Mouse (Mus musculus) kidney, postnatal 4 days (tissue): ENCODE measurements at regions not wholly inside any gene's neighbourhood (a gene's known extent, or its start where the extent isn't known, plus 50 kb on each side); places are given as distances from the start of the nearest gene placed in this dataset.
"Not testable (repeated sequence)": the region's sequence is repeated elsewhere in the genome, so short reads cannot be mapped to it uniquely, and the experiment has no call there.

Source experiments
- DNase-seq, 2 experiments: peaks; one replicate each; pipeline ENCODE4 v3.0.0; 2021; ENCODE audit warnings: mixed read lengths in 2 of 2

DNA sequence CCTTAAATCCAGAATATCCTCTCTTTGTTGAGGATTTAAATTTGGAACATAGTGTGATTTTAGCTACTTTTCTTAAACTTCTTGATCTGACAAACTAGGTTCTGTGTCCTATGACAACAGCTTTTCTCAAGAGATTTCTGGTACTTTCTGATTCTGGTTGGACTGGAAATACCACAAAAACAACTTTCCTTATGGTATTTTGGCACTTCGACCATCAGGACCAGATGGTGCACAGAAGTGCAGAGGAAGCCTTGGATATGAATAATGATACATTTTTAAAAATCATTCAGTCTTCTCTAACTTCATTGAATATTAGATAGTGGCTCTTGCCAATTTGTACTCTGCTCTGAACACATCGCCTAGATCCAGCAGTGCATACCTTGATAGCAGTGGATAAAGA lies 303.8 kb upstream of the Flrt2 start:
- no peak for DNase-seq

DNA sequence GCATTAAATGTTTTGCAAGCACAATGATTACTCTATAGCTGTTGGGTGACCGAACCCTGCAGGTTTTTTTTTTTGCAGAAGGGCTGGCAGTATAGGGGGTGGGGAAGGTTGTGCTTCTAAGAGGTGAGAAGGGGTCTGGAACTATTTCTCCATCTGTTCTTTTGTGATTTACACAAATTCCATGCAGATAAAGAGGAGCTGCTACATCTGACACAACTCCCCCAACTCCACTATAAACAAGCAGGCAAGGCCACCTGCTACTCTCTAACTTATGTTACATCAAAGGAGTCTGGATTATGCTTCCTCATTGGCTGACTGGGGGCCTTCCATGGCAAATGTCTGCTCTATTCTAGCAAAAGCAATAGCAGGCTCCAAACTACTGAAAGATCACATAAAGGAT lies 299.2 kb upstream of the Flrt2 start:
- no peak for DNase-seq

DNA sequence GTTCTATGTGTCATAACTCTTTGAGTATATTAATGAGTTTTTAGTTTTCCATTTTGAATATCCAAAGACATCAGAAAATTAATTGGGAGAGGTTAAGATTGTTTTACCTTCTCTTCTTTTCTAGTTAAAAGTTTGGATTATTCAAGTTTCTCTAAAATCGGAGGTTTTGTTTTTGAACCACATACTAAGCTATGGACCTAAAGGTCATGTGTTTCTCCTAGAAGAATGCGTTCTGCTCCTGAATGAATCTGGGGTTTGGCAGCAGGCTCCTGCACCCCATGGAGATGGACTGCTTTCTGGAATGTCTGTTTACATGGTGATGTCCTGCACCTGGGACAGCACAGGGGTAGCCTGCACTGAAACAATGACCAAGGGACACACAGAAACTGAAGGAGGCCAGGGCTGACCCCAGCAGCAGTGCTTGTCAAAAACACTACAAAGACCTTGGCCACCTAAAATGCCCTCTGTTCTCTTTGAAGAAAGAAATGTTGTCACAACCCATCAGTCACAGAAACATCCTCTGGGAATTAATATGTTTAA lies 297.0 kb upstream of the Flrt2 start:
- no peak for DNase-seq

DNA sequence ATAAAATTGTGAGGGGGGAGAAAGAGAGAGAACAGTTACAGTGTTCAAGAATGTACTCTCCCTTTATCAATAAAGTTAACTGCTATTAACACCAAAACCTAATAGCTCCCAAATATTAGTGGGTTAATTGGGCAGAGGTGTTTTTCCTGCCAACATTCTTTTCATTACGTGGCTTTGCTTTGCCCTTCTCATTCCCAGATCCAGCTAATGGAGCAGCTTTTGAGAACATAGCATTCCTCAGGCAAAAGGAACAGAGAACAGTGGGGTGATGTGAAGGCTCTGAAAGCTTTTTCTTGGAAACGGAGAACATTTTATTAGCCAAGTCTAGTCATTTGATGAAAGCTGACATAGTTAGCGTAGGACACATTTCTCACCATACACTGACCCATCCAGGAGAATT lies 271.2 kb upstream of the Flrt2 start:
- no peak for DNase-seq

- no peak for DNase-seq
Observed at GRCm38 (mm10) chr12:95424739-95425138, 267.3 kb upstream of the Flrt2 start.

DNA sequence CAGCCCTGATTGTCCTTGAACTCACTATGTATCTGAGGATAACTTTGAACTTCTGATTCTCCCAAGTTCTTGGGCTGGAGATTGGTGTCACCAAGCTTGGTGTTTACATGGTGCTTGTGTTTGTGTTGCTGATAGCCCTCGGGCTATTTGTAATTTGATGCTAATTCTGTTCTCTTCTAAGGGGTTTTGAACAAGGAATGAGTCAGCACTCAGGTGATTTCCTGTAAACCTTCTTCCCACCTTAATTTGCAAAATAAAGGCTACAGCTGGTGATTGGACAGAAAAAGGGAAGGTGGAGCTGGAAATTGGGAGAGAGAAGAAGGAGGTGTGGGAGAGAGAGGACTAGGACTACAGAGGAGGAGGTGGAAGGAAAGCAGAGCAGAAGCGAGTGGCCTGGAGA lies 254.8 kb upstream of the Flrt2 start:
- DNase-seq = no peak

GRCm38 (mm10) chr12:95457480-95457879 lies 234.5 kb upstream of the Flrt2 start:
- DNase-seq = no peak

DNA sequence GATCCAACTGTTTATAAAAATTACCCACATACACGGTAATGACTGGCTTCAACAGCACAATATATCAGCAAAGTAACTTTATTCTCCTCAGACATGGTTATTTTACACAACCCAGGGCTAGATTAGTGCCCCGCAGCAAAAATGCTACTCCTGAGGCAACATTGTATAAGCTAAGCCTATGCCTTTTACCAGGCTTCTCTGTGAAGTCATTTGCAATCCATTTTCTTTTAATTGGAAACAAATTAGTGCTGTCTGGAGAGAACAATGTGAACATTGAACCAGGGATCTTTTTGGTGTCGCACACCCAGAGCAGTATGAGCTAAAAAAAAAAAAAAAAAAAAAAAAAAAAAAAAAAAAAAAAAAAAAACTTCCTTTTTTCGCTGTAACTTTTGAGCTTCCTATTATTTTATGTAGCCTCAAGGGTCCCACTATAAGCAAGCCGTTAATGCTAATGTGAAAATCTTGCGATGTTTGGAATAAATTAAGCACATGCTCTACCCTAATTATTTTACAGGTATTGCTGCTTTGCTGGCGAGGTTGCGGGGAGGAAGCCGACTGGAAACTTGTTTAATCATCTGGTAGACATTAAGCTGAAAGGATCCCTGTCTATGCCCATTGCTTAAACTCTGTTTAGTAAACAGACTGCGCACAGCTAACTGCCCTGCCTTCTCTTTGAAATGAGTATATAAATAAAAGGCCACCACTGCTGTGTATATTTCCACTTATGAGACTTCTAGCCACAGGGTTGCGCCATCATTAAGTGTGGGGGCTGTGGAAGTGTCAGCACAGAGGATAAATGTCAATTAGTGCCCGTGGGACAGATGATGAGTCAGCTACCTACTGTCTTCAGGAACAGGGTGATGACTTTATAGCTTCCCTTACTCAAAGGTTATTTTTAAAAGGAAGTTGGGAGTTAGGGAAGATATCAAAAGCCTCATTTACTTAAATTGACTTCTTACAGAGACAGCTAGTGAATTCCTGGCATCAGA lies 225.2 kb upstream of the Flrt2 start:
- peak in 1 of 2 experiments; percentile 3 for DNase-seq

- no peak for DNase-seq
Observed at GRCm38 (mm10) chr12:95469897-95470296, 222.1 kb upstream of the Flrt2 start.

DNA sequence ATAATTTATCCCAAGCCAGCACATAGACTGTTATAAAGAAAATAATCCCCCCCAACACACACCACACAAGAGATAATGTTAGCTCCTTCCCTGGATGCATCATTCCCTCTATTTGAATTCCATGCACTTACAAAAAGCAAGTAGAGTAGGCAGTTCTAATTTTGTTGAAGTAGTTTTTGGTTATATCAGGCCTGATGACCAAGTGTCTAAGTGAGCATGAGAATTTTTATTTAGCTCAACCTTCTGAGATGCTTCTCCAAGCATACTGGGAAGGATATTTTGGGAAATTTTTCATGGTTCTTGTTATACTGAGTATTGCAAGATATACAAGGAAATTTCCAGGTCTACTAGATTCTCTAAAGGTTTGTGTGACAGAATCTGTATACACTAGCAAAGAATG lies 205.5 kb upstream of the Flrt2 start:
- DNase-seq = no peak

GRCm38 (mm10) chr12:95488371-95488770 lies 203.7 kb upstream of the Flrt2 start:
- DNase-seq = no peak

- DNase-seq = no peak
Observed at GRCm38 (mm10) chr12:95489374-95489773, 202.7 kb upstream of the Flrt2 start.

GRCm38 (mm10) chr12:95489848-95490247 lies 202.2 kb upstream of the Flrt2 start:
- no peak for DNase-seq

GRCm38 (mm10) chr12:95491806-95492436 lies 200.1 kb upstream of the Flrt2 start:
- not testable (repeated sequence) for DNase-seq

DNA sequence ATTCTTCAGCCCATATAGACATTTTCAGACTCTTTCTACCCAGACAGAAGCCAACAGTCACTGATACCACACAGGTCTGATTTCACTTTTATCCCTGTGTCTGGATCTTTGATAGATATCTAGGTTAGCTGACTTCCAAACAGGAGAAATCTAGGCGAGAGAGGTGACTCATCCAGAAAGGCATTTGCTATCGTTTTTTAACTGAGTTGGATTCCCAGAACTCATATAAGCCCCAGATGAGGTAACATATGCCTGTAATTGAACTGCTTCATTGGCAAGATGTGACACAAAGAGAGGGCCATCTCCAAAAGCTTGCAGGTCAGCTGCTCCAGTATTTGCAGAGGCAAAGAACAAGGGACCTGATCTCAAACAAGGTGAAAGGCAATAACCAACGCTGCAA lies 190.6 kb upstream of the Flrt2 start:
- DNase-seq = no peak

DNA sequence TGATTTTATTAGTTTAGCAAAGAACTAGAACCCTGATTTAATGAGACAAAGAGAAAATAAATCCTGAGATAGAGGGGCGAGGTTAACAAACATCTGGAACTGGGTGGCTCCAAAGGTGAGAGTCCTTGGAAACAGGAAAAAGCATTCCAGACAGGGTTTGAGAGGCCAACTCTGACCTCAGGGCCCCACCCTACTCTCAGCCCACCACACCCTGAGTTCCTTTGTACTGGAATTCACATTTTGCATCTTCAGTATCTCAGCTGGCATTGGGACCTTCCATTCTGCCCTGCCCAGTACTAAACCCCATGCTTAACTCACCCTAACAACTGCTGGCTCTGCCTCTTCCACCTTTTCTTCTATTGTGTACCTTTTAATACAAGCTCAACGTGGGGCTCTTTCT lies 172.0 kb upstream of the Flrt2 start:
- DNase-seq = no peak

GRCm38 (mm10) chr12:95522052-95522451 lies 170.0 kb upstream of the Flrt2 start:
- DNase-seq = no peak

DNA sequence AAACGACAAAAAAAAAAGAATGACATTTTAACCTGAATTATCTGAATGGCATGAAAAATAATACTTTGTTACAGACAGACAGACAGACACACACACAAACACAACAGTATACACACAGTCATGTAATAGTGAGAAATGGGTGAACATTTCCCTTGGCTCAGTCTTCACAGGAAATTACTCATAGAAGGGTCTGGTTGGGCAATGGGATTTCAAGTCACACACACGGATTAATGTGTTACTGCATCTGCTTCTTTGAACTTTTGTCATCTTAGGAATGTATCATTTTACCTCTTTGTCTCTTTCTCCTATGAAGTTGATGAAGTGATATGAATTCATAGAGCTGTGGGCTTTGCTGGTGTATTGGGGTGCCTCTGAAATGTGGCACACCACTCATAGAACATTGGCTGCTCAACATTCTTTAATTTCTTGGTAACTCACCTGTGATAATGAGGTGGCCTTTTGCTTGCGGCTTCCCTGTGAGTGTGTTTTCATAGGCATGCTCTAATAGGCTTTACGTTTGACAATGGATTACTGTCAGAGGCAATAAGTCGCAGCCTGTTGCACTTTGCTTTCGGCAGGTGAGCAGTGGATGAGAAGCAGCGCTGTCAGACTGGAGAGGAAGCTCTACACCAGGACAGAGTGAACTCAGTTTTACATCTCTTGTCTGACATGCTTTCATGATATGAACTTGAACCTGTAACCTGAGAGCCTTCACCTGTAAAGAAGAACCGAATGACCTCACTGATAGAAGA lies 158.0 kb upstream of the Flrt2 start:
- DNase-seq = no peak

DNA sequence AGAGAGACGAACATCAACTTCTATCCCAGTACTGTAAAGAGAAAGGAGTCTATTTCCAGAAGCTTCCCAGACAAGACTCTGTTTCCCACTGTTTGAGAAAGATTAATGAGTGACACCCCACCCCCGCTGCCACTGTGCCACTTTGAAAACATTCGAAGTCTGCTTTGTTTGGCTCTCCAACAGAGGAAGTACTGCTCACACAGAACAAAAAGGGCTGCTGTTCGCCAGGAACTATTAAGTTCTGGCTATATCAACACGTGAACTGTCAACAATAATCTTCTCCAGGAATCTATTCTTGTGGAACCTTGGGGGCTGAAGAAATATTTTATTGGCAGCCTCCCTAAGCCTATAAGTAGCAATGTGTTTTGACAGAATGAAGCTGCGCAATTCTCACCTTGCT lies 144.7 kb upstream of the Flrt2 start:
- peak; percentile 26 to 42 for DNase-seq

- no peak for DNase-seq
Observed at GRCm38 (mm10) chr12:95553129-95553528, 138.9 kb upstream of the Flrt2 start.

DNA sequence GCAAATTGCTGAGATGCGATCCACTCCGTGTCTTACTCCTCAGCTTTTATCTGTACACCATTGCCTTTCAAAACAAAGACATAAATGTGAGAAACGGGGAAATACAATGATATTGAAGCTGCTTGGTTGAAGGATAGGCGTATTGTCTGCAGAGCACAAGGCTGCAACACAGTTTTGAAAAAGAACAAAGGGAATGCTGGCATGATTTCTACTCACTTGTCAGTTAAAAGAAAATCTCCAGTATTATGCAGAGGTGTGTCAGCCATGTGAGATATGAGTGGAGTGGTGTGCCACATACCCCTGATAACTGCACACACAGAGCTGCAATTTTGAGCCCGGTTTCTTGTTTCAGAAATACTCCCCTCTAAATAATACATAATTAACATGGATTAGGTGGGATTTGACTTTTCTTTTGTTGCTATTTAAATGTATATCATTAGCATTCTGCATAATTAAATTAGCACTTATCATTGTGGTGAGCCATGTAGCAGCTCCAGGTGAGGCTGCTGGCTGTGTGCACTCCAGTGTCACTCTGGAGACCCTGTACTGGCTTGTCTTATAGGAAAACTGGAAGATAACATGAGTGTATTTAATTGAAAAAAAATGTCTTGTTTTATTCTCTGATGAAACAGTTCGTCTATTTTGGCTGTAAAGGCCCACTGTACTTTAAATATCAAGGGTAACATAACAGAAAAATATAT lies 133.2 kb upstream of the Flrt2 start:
- DNase-seq = no peak

GRCm38 (mm10) chr12:95563431-95563830 lies 128.6 kb upstream of the Flrt2 start:
- no peak for DNase-seq

GRCm38 (mm10) chr12:95576772-95577171 lies 115.3 kb upstream of the Flrt2 start:
- DNase-seq = no peak
